Mouse (Mus musculus): ENCODE results near the gene Csgalnact2. TPM values are rescaled to one million over a fixed set of nuclear protein-coding genes. Genes with fewer than 3 reads are reported as not detected.

Csgalnact2 gene
- total and polyA plus RNA-seq, 2 experiments, result 1.2 to 8.7 TPM

GRCm38 (mm10) chr6:118078751-118079150, 60.2 kb downstream of the Csgalnact2 start:
- Histone ChIP-seq H3K36me3 (ENCODE audit: control insufficient read depth, insufficient read depth, low read length) (no peaks in the 10 kb centered on the region), H3K79me2 (ENCODE audit: control insufficient read depth, insufficient read depth, low read length) (no peaks in the 10 kb centered on the region), H3K4me3 (ENCODE audit: insufficient read depth, low read depth, low read length) (no peak overlapping the region), H3K9ac (ENCODE audit: low read depth, low read length) (no peak overlapping the region), H3K27me3 (ENCODE audit: control insufficient read depth, insufficient read depth, low read length) (no peaks in the 10 kb centered on the region), H3K4me1 (ENCODE audit: control insufficient read depth, insufficient read depth, low read length) (no peaks in the 10 kb centered on the region), H3K27ac (replicated peaks; ENCODE audit: insufficient read depth, low read depth, low read length) (no peak overlapping the region)
- no peak for DNase-seq (ENCODE audit: extremely low read depth, low read depth, low spot score)
- WGBS, result 69% methylated on average over 10 of the region's 10 CpGs
- TF ChIP-seq POLR2A (IDR thresholded peaks at IDR 0.05; ENCODE audit: extremely low read depth, insufficient read depth, low read length), result no peak
- TF ChIP-seq CTCF (IDR thresholded peaks at IDR 0.05; ENCODE audit: low read depth, low read length), result no peak

DNA sequence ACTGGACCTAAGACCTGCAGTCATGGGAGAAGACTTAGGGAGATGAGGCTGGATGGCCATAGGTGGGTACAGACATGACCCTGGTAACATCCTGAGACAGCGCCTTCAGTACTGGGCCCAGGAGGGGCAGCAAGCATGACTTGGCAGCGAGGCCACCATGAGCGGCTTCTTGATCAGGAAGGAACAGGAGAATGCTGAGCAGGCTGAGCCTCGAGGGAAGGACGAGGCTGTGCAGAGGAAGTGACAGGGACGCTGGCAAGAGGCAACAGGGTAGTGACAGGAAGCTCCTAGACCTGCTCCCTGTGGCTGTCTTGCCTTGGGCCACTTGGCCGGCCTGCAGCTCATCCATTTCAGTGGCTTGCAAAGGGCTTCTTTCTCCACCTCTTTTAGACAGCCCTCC, 61.5 kb downstream of the Csgalnact2 start:
- H3K79me2 ChIP-seq (ENCODE audit: control insufficient read depth, insufficient read depth, low read length), result no peaks in the 10 kb centered on the region
- WGBS, result 57% methylated on average over 7 of the region's 7 CpGs

DNA sequence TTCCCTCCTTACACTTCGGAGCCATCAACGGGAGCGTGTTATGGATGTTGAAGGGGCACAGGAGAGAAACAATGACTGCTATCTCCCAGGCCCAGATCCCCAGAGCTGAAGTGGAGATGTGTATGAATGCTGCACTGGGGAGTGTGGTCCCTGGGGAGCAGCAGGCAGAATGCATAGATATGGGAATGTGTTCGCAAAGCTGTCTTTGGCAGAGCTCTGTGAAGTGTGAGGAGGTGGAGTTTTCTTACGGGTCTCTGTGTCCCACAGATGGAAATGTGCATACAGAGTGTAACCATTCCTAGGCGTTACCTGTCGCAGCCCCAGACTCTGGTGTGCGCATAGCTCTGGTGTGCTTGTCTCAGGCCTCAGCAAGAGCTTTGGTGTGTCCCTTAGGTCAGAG, 62.2 kb downstream of the Csgalnact2 start:
- Histone ChIP-seq H3K27me3 (ENCODE audit: control insufficient read depth, insufficient read depth, low read length) (no peaks in the 10 kb centered on the region), H3K36me3 (ENCODE audit: control insufficient read depth, insufficient read depth, low read length) (no peaks in the 10 kb centered on the region), H3K4me1 (ENCODE audit: control insufficient read depth, insufficient read depth, low read length) (no peaks in the 10 kb centered on the region), H3K4me3 (ENCODE audit: insufficient read depth, low read depth, low read length) (no peak overlapping the region), H3K79me2 (ENCODE audit: control insufficient read depth, insufficient read depth, low read length) (no peaks in the 10 kb centered on the region), H3K27ac (replicated peaks; ENCODE audit: insufficient read depth, low read depth, low read length) (no peak overlapping the region), H3K9ac (ENCODE audit: low read depth, low read length) (no peak overlapping the region)
- 89% methylated on average over 8 of the region's 8 CpGs for WGBS
- no peak for DNase-seq (ENCODE audit: extremely low read depth, low read depth, low spot score)
- TF ChIP-seq POLR2A (IDR thresholded peaks at IDR 0.05; ENCODE audit: extremely low read depth, insufficient read depth, low read length), result no peak
- TF ChIP-seq CTCF (IDR thresholded peaks at IDR 0.05; ENCODE audit: low read depth, low read length), result no peak

More for the DNA sequence above, 61.5 kb downstream of the Csgalnact2 start:
- Histone ChIP-seq H3K4me1 (ENCODE audit: control insufficient read depth, insufficient read depth, low read length) (no peaks in the 10 kb centered on the region), H3K9ac (ENCODE audit: low read depth, low read length) (no peak overlapping the region), H3K4me3 (ENCODE audit: insufficient read depth, low read depth, low read length) (no peak overlapping the region), H3K36me3 (ENCODE audit: control insufficient read depth, insufficient read depth, low read length) (no peaks in the 10 kb centered on the region), H3K27ac (replicated peaks; ENCODE audit: insufficient read depth, low read depth, low read length) (no peak overlapping the region), H3K27me3 (ENCODE audit: control insufficient read depth, insufficient read depth, low read length) (no peaks in the 10 kb centered on the region)
- no peak for DNase-seq (ENCODE audit: extremely low read depth, low read depth, low spot score)
- TF ChIP-seq POLR2A (IDR thresholded peaks at IDR 0.05; ENCODE audit: extremely low read depth, insufficient read depth, low read length) (no peak), CTCF (IDR thresholded peaks at IDR 0.05; ENCODE audit: low read depth, low read length) (no peak)

DNA sequence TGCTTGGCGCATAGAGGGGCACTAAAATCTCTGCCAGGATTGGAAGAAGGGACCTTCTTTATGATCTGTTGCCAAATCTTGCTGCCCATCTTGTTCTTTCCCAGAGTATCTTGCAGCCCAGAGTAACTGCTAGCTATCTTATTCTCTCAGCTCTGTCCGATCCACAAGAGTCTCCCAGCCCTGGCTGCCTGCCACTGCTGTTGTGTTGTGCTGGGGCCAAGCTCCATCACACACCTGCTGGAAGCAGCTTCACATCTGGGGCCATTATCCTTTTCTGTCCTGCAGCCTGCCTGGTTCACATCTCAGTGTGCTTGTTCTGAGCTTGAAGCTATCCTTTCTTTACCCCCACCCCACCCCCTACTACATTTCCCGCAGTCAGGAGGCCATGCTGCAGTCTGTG, 62.7 kb downstream of the Csgalnact2 start:
- no peak for DNase-seq (ENCODE audit: extremely low read depth, low read depth, low spot score)
- Histone ChIP-seq H3K79me2 (ENCODE audit: control insufficient read depth, insufficient read depth, low read length) (no peaks in the 10 kb centered on the region), H3K9ac (ENCODE audit: low read depth, low read length) (no peak overlapping the region), H3K36me3 (ENCODE audit: control insufficient read depth, insufficient read depth, low read length) (no peaks in the 10 kb centered on the region), H3K4me3 (ENCODE audit: insufficient read depth, low read depth, low read length) (no peak overlapping the region), H3K27ac (replicated peaks; ENCODE audit: insufficient read depth, low read depth, low read length) (no peak overlapping the region), H3K27me3 (ENCODE audit: control insufficient read depth, insufficient read depth, low read length) (no peaks in the 10 kb centered on the region), H3K4me1 (ENCODE audit: control insufficient read depth, insufficient read depth, low read length) (no peaks in the 10 kb centered on the region)
- 86% methylated on average over 3 of the region's 3 CpGs for WGBS
- no peak for TF ChIP-seq CTCF (IDR thresholded peaks at IDR 0.05; ENCODE audit: low read depth, low read length)
- TF ChIP-seq POLR2A (IDR thresholded peaks at IDR 0.05; ENCODE audit: extremely low read depth, insufficient read depth, low read length), result no peak

- WGBS, result 70% methylated on average over 3 of the region's 3 CpGs
- Histone ChIP-seq H3K27ac (replicated peaks; ENCODE audit: insufficient read depth, low read depth, low read length) (no peak overlapping the region), H3K4me1 (ENCODE audit: control insufficient read depth, insufficient read depth, low read length) (no peaks in the 10 kb centered on the region), H3K9ac (ENCODE audit: low read depth, low read length) (no peak overlapping the region), H3K27me3 (ENCODE audit: control insufficient read depth, insufficient read depth, low read length) (no peaks in the 10 kb centered on the region), H3K36me3 (ENCODE audit: control insufficient read depth, insufficient read depth, low read length) (no peaks in the 10 kb centered on the region), H3K79me2 (ENCODE audit: control insufficient read depth, insufficient read depth, low read length) (no peaks in the 10 kb centered on the region), H3K4me3 (ENCODE audit: insufficient read depth, low read depth, low read length) (no peak overlapping the region)
- DNase-seq (ENCODE audit: extremely low read depth, low read depth, low spot score), result no peak
- TF ChIP-seq CTCF (IDR thresholded peaks at IDR 0.05; ENCODE audit: low read depth, low read length), result no peak
- no peak for TF ChIP-seq POLR2A (IDR thresholded peaks at IDR 0.05; ENCODE audit: extremely low read depth, insufficient read depth, low read length)
Observed at GRCm38 (mm10) chr6:118074151-118074550, 64.8 kb downstream of the Csgalnact2 start.

DNA sequence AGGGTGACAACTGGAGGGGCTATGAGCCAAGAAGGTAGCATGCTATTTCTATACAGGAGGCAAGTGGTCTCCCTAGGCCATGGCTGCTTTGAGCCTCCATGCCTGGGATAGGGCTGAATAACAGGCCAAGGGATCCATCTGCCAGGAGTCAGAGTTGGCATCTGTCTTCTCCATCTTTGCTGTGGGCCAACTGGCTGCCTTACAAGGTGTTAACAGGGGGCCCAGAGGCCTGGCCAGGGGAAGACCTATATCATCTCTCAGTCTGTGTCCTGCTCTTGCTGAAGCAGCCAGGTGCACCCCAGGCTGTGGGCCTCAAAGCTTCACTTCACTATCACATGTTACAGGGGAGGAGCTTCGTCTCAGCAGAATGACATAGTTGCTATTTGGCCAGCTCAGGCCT, 66.8 kb downstream of the Csgalnact2 start:
- DNase-seq (ENCODE audit: extremely low read depth, low read depth, low spot score), result no peak
- TF ChIP-seq POLR2A (IDR thresholded peaks at IDR 0.05; ENCODE audit: extremely low read depth, insufficient read depth, low read length) (no peak), CTCF (IDR thresholded peaks at IDR 0.05; ENCODE audit: low read depth, low read length) (no peak)
- WGBS, result 81% methylated on average over 1 of the region's 1 CpGs
- Histone ChIP-seq H3K4me3 (ENCODE audit: insufficient read depth, low read depth, low read length) (no peak overlapping the region), H3K27me3 (ENCODE audit: control insufficient read depth, insufficient read depth, low read length) (no peaks in the 10 kb centered on the region; the same call in 1 of the 2 replicates), H3K79me2 (ENCODE audit: control insufficient read depth, insufficient read depth, low read length) (no peaks in the 10 kb centered on the region), H3K36me3 (ENCODE audit: control insufficient read depth, insufficient read depth, low read length) (no peaks in the 10 kb centered on the region), H3K4me1 (ENCODE audit: control insufficient read depth, insufficient read depth, low read length) (no peaks in the 10 kb centered on the region), H3K9ac (ENCODE audit: low read depth, low read length) (no peak overlapping the region), H3K27ac (replicated peaks; ENCODE audit: insufficient read depth, low read depth, low read length) (no peak overlapping the region)
